Mouse (Mus musculus): Measurements from ENCODE around the gene Cphx3.
"Not testable (repeated sequence)": the region's sequence is repeated elsewhere in the genome, so short reads cannot be mapped to it uniquely, and the experiment has no call there.

Gene Cphx3

DNA sequence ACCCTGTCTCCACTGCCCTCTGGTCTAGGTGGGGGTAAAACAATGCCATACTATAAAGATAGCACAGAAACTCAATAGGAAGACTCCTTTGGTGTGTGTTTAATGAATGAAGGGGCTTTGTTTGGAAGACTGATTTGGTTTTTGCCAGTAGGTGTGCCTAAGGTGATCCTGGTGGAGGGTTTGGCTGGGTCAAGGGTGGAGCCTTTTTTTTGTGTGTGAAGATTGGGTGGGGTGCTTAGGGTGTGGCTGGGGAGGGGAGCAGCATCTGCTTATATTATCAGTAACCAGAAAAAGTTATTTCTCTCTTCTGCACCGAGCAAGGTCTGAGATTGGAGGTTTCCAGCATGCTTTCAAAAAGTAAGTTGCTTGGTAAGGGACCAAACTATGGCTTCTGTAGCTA is at the start of gene Cphx3:
Gene Cphx3 (plus strand): TSS at position 301 of the 400 bp plus-strand sequence.
- DNase-seq (ENCODE audit: low spot score in 2 of 2) = not testable (repeated sequence)

DNA sequence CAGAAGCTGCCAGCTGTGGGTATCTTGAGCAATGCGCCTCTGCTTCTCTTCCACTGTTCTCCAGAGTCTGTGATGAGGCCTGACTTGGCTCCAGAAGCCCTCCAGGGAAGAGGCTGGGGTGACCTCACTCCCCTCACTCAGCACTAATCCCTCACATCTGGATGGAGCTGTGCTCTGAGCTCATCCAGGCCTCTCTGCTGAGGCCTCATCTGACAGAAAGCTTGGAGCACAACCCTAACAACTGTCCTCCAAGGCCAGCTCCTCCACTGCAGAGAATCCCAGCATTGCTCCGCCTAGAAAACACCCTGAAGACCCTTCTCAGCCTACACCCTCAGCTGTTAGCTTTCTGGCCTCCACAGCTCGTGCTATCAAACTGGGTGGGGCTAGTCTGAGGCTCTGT is 47.7 kb upstream of the Cphx3 start:
- DNase-seq (ENCODE audit: low spot score in 2 of 2) = not testable (repeated sequence)

DNA sequence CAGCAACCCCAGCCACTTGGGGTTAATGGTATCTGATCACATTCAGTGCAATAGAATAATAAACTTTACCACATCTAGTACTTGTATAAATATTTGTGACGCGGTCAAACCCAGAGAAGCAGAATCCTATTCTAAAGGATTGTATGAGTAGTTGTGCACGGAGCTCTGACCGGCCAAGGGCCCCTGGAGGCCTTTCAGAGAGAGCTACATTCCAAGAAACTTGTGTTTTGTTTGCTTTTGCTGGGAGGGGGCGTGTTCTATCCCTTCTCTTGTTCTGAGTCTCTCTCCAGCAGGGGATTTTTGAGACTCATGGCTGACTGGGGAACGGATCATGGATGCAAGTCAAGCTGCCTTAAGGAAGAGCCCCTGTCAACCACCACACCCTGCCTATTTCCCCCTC is 46.7 kb upstream of the Cphx3 start:
- DNase-seq (ENCODE audit: low spot score in 2 of 2) = not testable (repeated sequence)

DNA sequence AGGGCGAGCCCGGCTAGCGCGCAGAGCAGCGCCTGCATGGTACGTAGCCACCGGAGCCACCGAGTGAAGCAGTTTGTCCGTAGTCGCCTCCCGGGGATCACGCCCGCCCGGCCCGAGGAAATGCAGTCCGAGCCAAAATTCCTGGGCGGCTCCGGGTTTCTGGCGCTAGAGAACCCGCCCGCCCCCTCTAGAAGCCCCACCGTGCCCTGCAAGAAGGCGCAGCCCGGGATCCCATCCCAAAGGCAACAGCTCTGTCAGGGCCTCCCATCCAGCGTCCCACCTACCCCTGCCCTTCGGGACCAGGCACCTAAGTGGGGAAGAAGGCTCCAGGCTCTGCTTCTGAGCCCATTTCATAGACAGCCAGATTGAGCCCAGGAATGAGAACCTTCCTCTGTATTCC is 39.5 kb upstream of the Cphx3 start, which contains the start of gene Gm9780:
Gene Gm9780 (minus strand): TSS at position 101 of the 400 bp plus-strand sequence.
- DNase-seq (ENCODE audit: low spot score in 2 of 2) = not testable (repeated sequence)

DNA sequence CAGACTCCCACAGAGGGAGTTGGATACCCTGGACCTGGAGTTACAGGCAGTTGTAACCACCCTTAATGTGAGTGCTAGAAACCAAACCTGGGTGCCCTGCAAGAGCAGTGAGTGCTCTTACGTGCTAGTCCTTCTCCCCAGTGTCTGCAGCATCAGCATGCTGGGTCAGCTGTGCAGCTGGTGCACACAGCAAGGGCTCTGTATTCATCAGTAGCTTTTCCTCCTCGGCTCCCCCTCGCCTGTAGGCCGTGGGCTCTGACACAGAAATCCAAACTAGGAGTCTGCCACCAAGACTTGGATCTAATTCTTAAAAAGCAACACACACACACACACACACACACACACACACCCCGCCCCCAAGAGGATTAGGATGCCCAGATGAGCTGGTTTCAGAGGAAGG is 37.1 kb upstream of the Cphx3 start:
- not testable (repeated sequence) for DNase-seq (ENCODE audit: low spot score in 2 of 2)

DNA sequence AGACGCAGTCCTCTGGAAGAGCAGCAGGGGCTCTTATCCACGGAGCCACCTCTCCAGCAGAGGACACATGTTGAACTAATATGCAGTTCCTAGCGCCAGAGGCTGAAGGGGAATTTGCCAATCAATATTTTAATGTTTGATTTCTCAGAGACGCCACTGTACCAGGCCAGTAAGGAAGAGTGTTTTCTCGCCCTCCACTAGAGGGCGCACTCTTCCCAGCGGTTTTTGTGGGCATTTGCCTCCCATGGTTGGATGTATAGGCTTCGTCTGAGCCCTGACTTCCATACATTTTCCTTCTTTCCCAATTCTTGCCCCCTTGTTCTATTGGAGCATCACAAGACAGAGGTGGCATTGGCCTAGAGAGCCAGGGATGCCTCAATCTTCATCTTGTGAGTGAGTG is 35.1 kb upstream of the Cphx3 start:
- not testable (repeated sequence) for DNase-seq (ENCODE audit: low spot score in 2 of 2)

DNA sequence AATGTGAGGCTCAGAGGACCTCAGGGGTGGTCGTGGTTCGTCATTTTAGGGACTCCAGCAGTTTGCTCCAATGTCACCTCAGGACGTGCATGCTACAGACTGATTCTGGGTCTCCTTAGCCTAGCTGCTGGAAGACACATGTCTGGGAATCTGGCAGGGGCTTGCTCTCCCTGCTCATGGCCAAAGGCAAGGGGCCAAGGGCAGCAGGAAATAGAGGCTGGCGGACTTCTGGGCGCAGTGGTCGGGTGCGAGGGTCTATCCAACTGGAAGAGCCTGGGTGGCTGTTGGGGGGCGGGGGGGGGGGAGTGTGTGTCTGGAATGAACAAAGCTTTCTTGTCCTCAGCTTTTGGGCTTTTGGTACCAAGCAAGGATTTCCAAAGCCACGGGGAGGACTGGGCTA is 33.3 kb upstream of the Cphx3 start:
- not testable (repeated sequence) for DNase-seq (ENCODE audit: low spot score in 2 of 2)

DNA sequence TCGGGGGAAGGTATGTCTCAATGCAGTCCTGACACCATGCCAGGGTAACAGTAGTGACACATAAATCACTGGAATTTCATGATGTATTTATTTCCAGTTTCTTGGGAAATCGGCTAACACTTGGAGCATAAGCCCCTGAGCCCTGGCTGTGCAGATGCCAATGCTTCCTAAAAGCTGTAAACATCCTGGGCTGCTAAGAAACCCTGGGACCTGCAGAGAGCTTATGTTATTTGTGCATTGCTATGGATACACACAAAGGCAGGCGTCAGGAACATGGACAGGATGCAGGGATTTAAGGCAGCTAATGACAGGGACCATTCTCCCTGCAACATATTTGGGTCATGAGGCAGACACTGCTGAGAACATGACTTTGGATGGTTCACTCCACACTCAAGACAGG is 23.9 kb upstream of the Cphx3 start:
- DNase-seq (ENCODE audit: low spot score in 2 of 2) = not testable (repeated sequence)

DNA sequence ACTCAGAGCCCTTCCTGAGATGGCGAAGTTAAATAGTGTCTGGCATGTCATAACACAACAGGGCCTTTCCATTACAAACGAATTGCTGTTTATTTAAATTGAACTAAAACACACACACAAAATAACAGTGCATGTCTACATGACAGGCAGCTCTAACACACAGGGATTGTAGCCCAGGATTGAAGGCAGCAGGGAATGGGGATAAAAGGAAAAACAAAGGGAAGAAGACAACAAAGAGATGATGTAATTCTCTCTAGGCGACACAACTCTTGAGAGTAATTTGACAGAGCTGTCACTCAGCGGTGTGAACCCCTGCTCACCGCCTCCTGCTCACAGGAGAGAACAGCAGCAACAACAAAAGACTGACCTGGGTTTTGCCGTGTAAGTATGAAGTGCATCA is 22.7 kb upstream of the Cphx3 start:
- not testable (repeated sequence) for DNase-seq (ENCODE audit: low spot score in 2 of 2)

DNA sequence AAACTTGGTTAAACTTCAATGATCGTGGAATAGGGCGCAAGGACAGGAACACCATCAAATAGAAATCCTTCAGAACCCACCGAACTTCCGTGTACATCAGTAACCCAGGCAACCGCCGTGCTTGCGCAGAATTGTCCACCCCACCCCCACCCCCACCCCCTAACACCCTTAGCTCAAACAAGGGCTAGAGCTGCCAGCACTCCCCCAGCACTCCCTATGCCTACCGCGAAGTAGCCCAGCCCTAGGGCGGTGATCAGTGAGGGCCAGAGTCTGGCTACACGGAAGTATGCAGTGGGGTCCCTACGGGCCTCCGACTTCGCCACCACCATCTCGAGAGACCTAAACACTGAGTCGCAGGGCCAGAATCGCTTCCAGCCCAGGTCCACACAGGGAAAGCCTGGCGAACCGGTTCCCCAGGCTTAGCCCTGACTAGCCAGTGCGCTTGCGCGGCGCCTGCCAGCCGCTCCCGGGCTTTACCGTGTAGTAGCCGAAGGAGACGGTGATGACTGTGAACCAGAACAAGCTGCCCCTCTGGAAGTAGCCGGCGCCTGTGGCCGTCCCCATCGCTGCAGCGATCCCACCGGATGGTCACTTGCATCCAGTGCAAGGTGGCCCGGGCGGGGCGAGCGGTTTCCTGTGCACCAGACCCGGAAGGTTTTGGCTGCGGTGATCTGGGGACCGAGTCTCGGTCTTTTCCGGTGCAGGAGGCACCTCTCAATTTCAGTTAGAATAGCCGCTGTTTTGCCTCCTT is 15.3 kb upstream of the Cphx3 start:
- not testable (repeated sequence) for DNase-seq (ENCODE audit: low spot score in 2 of 2)

DNA sequence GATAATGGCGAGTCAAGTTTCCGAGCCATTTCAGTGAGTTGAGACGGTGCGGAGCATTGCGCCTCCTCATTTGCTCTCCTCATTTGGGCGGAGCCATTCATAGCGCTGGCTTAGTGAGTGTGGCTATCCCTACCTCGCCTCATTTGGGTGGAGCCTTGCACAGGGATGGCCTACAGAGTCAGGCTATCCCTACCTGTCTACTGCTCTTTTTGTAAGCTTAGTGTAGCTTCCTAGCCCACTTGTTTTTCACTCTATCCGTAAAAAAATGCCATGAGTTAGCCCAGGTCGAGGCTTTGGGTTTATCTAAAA is 14.8 kb upstream of the Cphx3 start, which contains the start of gene Tmem254c:
Gene Tmem254c (minus strand): TSS at position 31 of the 309 bp plus-strand sequence.
- not testable (repeated sequence) for DNase-seq (ENCODE audit: low spot score in 2 of 2)

DNA sequence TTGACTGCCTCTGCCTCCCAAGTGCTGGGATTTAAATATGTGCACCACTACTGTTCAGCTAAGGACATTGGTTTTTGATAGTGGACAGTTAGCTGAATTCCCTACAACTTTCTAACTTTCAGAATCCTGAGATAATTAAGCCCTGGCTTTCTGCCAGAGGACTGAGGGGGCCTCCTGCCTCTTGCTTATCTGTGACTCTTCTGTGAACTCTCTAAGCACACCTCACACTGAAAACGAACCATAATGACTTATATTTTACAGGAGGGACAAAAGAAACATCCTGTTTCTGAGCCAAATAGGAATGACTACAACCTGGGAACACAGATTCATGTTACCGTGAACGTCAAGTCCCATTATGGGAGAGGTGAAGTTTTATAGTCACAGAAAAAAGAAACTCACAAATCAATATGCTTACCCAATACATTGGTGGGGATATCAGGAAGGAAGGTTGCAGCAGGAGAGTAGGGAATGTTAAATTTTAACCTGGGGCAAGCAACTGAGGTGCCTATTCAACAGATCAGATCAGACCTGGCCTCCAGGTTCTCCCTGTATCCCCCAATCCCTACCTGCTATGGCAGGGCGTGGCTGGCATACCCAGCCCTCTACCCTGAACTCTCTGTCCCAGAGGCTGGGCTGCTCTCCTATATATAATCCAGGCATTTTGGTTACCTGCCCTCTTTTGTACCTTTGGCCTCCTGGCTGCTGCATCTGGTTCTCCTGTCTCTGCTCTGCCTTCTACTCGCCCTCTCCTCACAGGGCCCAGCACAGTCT is 5.3 kb upstream of the Cphx3 start:
- not testable (repeated sequence) for DNase-seq (ENCODE audit: low spot score in 2 of 2)

DNA sequence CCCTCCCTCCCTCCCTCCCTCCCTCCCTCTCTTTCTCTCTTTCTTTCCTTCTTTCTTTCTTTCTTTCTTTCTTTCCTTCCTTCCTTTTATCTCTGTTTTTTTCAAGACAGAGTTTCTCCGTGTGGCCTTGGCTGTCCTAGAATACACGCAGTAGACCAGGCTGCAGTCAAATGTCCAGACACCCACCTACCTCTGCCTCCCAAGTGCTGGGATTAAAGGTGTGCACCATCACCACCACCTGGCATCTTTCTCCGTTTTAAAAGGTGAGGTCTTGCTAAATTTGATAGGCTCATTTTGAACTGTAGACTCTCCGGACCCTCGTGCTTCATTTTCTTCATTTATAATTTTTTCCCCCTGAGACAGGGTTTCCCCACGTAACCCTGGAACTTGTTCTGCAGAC is 881 bp upstream of the Cphx3 start, which contains the start of gene Cphx2:
Gene Cphx2 (plus strand): TSS at position 301 of the 400 bp plus-strand sequence.
- not testable (repeated sequence) for DNase-seq (ENCODE audit: low spot score in 2 of 2)

DNA sequence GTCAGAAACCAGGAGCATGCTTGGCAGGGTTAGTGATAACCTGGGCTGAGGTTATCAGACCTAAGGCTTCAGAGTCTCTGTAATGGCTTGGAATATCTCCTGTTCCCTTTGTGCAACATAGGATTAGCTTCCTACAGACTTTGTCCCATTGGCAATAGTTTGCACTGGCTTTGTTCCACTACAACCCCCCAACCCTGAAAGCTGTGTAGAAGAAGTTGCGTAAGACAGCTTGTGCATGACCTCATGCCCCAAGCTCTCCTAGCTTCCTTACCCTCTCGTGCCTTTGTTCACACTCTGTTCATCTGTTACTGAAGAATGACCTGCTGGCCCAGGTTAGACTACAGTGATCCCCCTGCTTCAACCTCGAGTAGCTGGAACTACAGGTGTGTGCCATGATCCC is 15.5 kb downstream of the Cphx3 start:
- not testable (repeated sequence) for DNase-seq (ENCODE audit: low spot score in 2 of 2)

DNA sequence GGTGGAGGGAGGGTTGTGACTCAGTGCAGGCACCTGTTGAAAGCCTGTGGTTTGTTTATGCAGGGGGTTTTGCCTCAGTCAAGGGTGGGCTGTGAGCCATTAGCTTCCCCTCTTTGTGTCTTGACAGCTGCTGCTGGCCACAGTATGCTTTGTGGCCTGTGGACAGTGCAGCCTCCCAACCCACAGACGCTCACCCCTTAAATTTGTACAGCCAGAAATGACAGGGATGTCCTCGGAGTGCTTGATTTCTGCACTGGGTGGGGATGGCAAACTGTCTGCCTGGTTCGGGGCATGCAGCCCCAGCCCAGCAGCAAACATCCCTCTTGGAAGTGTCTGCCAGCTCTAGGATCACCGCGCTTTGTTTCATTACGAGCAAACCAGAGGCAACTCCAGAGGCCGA is 36.1 kb downstream of the Cphx3 start, which contains the start of gene Duxbl2:
Gene Duxbl2 (plus strand): TSS at position 200 of the 400 bp plus-strand sequence.
- not testable (repeated sequence) for DNase-seq (ENCODE audit: low spot score in 2 of 2)

DNA sequence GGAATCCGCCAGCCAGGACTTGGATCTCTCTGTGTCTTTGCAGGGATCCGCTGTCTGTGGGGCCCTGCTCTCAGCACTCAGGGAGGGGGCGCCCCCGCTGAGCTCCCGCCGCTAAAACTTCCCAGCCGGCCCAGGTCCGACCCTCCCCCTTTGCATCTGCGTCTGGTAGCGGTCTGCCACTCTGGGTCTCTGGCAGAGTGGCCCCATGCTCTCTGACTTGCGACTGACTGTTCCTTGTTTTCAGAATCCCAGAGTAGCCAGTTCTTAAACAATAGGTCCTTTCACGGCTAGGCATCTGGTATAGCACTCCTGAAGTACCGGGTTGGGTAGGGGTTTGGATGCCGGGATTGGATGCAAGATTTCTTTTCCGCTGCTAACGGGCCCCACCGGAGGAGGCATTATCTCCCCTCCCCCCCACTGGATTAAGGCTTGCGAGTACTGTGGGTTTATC is 36.5 kb downstream of the Cphx3 start:
- DNase-seq (ENCODE audit: low spot score in 2 of 2) = not testable (repeated sequence)

DNA sequence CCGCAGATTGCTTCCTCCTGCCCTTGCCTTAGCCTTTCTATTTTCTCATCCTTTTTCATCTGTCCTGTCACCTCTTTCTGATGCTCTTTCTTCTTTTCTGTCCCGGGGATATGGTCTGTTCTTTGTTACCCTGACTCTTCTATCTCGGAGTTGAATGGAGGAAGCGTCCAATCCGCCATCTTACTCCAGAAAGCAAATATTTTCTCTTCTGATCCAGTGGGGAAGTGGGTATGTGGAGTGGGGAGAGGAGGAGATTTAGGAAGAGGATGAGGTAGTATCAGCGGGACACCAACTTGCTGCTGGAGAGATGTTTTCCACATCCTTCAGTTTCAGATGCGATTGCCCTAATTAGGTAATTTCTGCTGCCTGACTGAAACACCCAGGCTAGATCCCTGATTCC is 37.0 kb downstream of the Cphx3 start:
- not testable (repeated sequence) for DNase-seq (ENCODE audit: low spot score in 2 of 2)

DNA sequence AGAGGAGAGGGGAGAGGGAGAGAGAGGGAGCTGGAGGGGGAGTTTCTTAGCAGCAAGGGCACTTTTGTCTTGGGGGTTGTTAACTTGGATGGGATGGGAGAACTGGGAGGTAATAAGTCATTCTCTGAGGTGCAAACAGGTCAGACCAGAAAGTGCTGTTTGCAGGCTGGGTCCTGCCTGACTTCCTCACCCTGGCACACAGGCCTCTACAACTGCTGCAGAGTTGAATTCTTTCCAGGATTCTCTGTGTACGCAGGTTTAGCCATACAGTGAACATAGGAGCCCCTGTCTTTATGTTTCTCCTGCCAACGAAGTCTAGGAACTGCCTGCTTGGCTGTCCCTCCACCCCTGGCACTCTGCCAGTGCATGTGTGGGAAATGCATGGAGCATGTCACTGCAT is 65.0 kb downstream of the Cphx3 start:
- DNase-seq (ENCODE audit: low spot score in 2 of 2) = not testable (repeated sequence)

DNA sequence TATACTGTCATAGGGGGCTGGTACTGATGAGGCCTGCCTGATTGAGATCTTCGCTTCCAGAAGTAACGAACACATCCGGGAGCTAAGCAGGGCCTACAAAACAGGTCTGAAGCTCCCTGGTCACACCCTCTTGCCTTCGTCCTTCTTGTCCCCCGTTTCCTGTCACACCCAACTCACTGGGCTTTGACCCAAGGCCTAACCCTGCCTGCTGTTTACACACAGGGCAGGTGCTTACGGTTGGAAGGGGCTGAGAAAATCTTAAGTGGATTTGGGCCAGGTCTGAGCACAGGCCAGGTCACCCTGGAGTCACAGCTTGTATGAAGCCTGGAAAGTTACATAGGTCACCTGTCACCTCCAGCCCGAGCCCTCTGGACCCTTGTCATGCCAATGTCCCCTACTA is 73.9 kb downstream of the Cphx3 start:
- not testable (repeated sequence) for DNase-seq (ENCODE audit: low spot score in 2 of 2)

DNA sequence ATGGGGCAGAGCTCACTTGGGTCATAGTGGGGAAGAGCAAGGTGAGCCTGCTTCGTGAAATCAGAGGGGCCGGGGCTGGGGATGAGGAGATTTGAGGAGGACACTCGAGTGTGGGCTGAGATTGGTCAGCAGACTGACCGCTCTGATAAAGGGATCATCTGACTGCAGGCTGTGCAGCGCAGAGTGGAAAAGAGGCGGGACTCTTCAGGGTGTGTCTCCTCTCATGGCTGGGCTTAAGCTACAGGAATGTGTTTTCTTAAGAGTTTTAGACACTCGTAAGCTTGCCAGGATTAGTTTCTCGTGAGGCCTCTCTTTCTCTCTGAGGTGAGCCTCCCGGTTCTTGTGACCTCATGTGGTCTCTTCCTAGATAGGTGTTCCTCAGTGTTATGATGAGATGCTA is 79.1 kb downstream of the Cphx3 start:
- not testable (repeated sequence) for DNase-seq (ENCODE audit: low spot score in 2 of 2)

DNA sequence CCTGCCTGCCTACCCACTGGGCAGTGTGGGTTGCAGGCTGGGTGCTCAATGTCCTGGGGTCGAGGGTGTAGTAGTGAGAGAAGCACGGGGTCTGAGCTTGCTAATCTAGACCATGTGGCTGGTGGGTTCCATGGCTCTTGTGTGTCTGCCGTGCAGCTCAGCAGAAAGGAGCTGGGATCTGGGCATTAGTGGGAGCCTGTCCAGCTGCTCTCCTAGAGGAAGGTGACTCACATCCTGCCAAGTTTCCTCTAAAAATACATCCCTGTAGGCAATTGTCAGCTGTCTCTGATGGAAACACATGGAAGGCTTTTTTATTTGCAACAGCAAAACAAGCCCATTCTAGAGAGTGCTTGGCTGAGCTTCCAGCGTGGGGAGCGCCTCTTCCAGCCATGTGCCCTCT is 80.3 kb downstream of the Cphx3 start:
- not testable (repeated sequence) for DNase-seq (ENCODE audit: low spot score in 2 of 2)

DNA sequence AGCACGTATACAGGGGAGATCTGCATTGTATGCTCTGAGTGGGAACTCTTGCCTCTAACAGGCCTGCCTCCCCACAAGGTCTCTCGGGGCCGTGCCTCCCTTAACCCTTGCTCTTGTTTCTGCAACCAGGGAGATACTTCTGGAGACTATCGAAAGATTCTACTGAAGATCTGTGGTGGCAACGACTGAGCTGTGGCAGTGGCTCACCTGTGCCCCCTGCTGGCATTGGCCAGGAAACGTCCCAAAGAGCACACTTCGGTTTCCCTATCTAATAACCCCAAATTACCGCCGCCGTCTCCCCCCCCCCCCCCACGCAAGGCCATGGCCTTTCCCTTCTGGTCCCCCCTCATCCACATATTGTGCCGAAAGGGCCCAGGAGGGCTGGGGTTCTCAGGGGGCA is 83.2 kb downstream of the Cphx3 start:
- DNase-seq (ENCODE audit: low spot score in 2 of 2) = not testable (repeated sequence)

DNA sequence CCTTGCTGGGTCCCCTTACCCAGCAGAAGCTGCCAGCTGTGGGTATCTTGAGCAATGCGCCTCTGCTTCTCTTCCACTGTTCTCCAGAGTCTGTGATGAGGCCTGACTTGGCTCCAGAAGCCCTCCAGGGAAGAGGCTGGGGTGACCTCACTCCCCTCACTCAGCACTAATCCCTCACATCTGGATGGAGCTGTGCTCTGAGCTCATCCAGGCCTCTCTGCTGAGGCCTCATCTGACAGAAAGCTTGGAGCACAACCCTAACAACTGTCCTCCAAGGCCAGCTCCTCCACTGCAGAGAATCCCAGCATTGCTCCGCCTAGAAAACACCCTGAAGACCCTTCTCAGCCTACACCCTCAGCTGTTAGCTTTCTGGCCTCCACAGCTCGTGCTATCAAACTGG is 91.9 kb downstream of the Cphx3 start:
- not testable (repeated sequence) for DNase-seq (ENCODE audit: low spot score in 2 of 2)
